Mouse (Mus musculus) v-Abl transformed pro-B cells (cell line): ENCODE results near the gene Cited2.

Experiments
- in situ Hi-C, 2 experiments: fragments of 400-800 bp; cut with MboI; formaldehyde crosslinking; loops; one replicate each; pipeline ENCODE4 v1.15.1; 2025; ENCODE audit not compliant: unreplicated experiment in 2 of 2

Cited2 gene

GRCm38 (mm10) chr10:17774366-17774765 is 51.3 kb downstream of the Cited2 start:
- in situ Hi-C loops = no loop called here

- in situ Hi-C loops = no loop called here
Measured at GRCm38 (mm10) chr10:17775079-17775478, 52.1 kb downstream of the Cited2 start.
